Mouse (Mus musculus) frontal cortex, adult (tissue): ENCODE results near the gene Zc3h6.

ENCODE experiments used
- ATAC-seq: cut with Nextera tagmentation; 2 replicates; pipeline ENCODE4 v1.9.2; 2017; ENCODE audit warnings: mild to moderate bottlenecking, moderate library complexity, mixed read lengths; ENCODE audit not compliant: low TSS enrichment

Gene Zc3h6

DNA sequence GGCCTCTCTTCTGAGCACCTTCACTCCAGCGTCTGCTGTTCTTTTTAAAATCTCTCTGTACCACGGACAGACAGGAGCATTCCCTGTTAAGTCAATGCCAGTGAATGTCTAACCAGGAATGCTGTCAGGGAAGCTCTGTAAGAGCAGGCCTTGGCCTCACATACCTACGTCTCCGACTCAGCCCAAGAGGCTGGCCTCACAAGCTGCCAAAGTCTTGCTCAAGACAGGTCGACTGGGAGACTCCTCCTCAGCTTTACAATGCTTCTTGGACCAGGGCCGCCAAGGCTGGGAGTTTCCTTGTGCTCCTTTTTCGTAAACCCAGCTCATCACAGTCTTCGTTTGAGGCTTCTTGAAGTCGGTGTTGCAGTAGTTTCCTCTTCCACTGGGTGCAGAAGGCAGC is 57.6 kb downstream of the Zc3h6 start:
- ATAC-seq = no peak

DNA sequence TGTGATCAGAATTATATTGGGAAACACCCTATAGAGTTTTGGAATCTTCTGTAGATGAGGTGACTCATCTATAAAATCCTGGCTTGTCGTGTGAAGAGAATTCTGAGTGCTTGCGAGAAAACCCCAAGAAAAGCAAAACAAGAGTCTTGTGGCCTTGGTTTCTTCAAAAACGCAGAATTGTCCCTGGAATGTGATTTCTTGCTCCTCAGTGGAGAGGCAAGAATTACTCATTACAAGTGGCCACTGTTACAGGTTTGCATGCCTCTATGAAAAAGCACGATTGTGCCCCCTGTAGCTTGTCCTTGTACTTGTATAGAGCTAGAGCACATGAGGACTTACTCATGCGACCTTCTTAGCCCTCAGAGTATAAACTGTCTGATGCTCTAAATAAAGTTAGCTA is 68.2 kb downstream of the Zc3h6 start:
- peak; percentile 43; the same call in 1 of the 2 replicates for ATAC-seq

DNA sequence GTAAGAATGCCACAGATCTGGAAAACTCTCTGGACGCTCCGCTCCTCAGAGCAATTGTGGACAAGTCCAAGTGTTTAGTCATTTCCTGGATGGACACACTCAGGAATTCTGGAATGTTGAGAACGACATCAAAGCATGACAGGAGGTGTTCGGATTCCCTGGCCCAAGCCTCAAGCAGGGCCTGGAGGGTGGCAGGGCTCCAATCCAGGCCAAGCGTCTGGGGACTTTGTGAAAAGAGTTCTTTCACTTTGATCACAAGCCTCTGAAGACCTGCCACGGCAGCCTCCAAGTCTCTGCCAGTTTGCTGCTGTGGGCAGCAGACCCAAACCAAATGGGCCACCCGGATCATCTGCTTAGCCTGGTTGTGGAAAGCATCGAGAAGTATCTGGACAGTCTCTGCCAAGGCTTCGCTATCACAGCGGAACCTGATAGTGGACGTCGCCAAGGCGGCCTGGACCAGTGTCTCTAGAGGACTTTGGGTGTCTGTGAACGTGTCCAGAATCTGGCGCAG is 71.3 kb downstream of the Zc3h6 start:
- peak; percentile 8; the same call in 1 of the 2 replicates for ATAC-seq

DNA sequence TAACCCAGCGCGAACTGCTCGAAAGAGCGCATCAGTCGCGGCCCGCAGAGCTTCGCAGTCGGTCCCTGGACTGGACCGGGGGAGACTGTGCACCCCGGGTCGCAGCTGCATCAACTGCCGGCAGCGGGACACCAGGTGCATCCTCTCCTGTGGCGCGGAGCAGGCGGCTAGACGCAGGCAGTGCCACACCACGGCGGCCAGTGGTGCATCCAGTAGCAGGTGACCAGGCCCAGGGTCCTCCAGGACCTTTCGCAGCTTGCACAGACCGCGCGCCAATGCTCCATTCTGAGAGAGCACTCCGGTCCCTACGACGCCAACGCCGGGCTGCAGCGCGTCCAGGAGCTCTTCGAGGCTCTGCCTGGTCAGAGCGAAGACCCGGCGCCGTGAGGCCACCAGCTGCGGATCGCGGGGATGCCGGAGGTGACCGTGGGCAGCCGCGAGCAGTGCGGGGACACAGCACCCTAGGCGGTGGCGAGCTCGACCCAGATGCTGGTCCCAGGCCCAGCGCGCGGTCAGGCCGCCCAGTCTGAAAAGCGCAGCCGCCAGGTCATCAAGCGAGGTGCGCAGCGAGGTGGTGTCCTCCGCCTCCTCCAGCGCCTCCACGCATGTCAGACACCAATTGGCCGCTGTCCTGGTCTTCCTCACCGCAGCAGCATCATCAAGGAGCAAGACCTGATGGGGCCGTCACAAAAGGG is 71.9 kb downstream of the Zc3h6 start:
- ATAC-seq = peak; percentile 45

DNA sequence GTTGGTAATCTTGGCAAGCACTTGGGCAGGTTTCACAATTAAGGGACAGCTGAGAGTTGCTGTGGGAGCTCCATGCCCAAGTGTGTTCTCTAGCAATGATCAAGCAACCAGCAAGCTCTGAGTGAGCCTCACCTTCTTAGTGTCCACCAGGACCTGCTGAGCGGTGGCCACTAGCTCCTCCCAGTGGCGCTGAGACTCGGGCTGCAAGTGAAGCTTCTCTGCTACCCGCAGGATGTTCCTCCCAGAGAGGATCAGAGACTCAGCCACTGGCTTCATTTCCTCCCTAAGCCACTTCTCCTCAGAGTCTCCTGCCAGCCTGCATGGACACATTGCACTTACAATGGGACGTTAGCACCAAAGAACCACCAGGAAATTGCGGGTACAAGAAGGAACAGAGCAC is 73.4 kb downstream of the Zc3h6 start:
- no peak for ATAC-seq

DNA sequence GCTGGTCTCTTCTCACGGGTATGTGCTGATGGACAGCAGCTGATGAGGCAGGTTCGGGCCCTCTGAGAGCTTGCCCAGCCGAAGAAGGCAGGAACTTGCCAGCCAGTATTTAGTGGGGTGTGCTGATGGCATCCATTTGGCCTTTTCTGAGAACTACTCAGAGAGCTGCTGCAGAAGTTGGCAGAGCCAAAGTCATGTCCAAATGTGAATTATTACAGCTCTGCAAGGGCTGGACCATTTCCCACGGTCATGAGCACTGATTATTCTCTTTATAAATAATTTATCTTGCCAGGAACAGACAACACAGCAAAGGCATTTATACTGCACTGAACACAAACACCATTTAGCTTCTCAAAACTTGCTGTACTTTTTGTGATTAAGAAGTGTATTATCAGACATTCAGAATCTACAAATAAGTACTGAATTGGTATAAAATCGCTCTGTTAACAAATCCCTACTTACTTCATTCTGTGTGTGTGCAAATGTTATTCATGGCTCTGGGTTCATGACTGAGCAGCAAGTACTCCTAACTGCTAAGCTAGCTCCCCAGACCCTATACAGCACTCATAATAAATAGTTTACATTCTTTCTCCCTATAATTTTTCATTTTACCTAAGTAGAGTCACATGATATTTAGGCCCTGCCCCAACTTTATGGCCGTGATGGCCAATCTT is 79.1 kb downstream of the Zc3h6 start:
- ATAC-seq = no peak

DNA sequence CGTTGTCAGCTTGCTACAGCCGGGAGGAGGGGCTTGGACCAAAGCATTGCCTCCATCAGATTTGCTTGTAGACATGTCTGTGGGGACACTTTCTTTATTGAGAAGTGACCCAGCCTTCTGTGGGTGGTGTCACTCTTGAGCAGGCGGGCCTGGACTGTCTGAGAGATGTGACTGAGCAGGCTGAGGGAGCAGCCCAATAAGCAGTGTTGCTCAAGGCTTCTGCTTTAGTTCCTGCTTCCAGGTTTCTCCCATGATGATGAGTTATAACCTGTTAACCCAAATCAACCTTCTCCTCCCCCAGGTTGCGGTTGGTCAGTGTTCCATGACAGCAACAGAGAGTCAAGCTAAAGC is 79.6 kb downstream of the Zc3h6 start:
- no peak for ATAC-seq

DNA sequence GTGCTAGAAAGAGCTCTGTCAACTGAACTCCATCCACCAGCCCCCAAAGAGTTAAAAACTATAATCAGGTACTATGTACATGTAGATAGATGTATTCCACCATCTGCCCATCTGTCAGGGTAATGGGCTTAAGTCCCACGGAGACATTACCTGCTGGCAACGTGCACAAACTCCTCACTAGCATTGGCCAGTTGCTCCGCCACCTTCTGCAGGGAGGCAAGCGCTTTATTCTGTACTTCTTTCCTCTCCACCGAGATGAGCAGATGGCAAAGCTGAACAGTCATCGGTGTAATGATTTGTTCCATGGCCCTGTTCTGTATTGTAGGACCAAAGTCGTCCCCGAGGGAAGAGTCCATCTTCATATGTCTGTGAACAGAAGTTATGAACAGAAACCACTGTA is 80.6 kb downstream of the Zc3h6 start, which contains the start of gene Vinac1:
Vinac1 (minus strand) TSS at position 362 of the 400 bp plus-strand sequence.
- ATAC-seq = no peak

DNA sequence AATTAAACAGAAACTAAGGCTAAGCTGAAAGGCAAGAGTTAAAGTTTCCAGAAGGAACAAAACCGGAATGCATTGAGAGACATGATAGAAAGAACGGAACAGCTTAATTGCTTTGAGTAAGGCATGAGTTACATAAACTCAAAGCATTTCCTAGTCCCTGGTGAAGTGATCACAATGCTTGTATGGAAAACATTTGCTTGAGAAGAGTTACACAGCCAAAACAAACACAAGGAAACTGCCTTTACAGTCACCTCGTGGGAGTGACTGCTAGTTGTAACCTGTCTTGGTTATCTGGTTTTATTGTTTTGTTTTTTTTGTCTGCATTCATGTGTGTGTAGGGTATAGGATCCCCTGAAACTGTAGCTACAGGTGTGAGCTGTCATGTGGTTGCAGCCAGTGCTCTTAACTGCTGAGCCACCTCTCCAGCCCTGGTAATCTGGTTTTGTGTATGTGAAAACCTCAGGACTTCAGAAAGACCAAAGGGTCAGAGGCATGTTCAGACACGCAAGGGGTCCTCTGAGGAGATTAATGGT is 85.3 kb downstream of the Zc3h6 start:
- no peak for ATAC-seq

DNA sequence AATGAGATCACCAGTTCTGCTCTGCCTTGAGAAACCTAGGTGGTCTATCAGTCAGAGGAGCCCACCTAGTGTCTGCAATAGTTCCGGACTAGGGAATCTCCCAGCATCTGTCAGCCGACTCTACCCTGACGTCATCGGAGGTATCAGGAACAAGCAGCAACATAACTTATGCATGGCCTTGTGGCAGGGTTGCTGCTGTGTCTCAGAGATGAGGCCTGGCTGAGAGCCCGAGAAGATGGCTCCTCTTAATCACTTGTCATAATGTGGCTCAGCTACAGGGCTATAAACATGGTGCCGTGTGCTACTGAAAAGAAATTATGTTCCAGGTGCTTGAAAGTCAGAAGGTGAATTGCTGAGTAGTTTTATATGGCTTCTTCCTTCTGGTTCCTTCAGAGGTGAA is 88.5 kb downstream of the Zc3h6 start:
- ATAC-seq = no peak

DNA sequence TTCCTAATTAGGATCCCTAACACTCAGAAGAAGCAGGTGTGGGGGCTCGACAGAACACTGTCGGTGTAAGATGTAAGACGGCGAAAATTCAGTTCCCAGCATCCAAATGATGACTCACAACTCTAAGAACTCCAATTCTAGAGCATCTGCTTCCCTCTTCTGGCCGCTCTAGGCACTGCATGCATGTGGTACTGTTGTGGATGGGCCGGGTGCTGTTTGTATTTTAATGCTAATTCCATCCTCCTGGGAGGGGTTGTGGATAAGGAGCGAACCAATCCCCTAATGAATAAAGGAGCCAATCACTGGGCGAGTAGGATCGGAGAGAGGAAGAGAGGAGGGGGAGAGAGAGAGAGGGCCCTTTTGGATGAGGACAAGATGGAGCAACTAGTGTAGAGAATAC is 89.4 kb downstream of the Zc3h6 start:
- no peak for ATAC-seq

DNA sequence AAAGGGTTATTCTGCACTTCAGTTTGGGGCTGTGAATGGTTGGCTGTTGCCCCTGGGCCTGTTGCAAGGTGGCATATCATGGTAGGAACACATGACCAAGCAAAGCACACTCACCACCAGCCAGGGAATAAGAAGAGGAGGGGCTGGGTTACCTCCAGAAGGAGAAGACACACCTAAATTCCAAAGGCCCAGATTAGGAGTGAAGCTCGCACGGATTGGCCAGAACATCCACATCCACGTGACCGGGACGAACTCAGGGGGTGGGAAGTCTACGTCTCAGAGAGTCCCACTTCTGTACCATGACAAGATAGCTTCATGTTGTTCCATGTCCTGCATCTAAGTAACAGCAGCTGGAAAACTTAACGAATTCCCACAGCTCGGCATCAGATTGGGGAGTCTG is 90.1 kb downstream of the Zc3h6 start:
- no peak for ATAC-seq

DNA sequence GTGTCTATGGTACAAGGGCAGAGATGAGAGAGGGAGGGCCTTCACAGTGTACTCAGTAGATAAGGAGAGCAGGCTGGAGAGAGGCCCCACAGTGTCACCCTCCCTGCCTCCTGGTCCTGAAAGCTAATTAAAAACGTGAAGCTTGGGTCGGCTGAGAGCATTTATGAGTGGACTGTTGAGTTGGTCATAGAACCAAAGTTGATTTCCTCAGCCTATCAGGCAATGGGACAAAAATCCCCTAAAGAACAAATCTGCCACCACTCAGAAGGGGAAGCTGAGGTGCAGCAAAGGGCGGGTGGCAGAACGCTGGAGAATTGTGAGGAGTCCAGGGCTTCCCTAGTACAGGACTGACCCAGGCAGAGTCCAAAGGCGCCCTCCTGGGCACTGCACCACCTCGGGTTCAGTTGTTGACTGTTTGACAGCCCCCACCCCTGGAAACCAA is 90.7 kb downstream of the Zc3h6 start:
- ATAC-seq = no peak

DNA sequence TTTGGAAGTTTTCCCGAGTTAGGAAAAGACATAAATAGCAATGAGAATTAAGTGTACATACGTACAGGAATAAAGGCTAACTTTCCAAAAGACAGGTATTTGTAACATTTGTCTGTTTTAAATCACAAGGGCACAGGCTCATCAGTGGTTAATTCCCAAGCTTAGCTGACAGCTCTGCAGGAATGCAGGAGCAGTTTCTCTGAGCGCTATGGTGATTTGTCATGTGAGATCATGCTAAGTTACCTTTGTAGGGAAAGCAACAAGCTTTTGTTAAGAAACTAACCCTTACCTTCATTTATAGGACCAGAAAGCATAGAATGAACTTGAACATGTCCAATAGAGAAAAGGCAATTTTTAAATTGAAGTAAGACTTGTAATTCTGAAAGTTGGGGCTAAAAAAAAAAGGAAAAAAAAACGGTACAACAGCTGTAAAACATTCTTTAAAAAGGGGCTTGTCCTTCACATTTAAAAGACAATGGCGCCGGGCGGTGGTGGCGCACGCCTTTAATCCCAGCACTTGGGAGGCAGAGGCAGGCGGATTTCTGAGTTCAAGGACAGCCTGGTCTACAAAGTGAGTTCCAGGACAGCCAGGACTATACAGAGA is 94.4 kb downstream of the Zc3h6 start:
- no peak for ATAC-seq

DNA sequence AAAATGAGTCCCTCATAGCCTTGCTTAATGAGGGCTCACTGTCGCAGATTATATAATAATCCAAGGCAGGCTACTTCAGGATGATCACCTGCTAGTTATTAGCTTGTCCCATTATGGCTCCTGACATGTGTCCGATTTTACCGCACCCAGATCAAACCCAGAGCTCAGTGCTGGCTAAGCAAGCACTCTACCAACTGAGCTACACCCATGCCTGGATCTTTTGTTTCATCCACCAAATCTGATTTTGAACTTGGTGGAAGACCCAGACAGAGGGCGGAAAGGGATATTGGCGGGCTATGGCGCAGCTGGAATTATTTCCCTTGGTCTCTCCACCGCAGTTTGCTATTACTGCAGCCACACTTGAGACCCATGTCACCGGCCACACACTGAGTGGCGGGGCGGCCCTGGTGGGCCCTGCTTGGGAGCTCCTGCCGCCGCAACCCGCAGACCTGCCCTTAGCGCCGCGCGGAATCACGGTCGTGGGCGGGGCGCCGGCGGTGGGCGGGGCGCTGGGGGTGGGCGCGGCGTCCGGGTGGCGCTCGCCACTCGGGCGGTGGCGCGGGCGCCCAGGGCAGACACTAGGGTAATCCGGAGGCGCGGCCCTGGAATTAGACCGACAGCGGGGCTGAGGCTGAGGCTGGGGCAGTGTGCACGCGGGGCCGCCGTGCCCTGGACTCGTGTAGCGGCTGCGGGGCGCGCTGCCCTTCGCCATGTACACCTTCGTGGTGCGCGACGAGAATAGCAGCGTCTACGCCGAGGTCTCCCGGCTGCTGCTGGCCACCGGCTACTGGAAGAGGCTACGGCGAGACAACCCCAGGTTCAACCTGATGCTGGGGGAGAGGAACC is 98.5 kb downstream of the Zc3h6 start, which contains the start of gene Ttl:
Ttl (plus strand) TSS at position 506 of the 846 bp plus-strand sequence.
- peak; percentile 64 for ATAC-seq

DNA sequence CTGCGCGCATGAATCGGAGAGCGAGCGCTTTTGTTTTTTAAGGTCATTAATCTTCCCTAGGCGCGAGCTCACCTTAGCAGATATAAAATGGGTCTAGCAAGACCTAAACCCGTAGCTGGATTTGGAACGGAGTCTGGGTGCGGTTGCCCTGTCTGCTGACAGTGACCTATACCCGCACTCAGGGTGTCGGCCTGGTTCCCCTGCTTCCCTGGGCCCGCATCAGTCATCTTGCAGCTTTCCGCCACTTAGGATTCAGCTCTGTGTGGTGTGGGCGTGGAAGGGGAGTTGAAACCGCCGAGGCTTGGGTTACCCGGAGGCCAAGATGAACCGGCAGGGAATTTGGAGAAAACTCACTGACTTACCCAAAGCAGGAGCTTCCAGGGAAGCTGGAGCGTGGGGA is 99.1 kb downstream of the Zc3h6 start:
- peak; percentile 72 for ATAC-seq
